Mouse (Mus musculus): ENCODE measurements at regions not wholly inside any gene's neighbourhood (a gene's known extent, or its start where the extent isn't known, plus 50 kb on each side); places are given as distances from the start of the nearest gene placed in this dataset.

- no peak for TF ChIP-seq CTCF (conservative IDR thresholded peaks at IDR 0.05; ENCODE audit: low read length)
- TF ChIP-seq NANOG (IDR thresholded peaks at IDR 0.05; ENCODE audit: borderline replicate concordance, low read length): no peak
- no peak for TF ChIP-seq POU5F1 (IDR thresholded peaks at IDR 0.05; ENCODE audit: borderline replicate concordance, low read length)
Observed at GRCm38 (mm10) chr15:41332451-41332850, 1198.3 kb downstream of the 9330182O14Rik start.

Data from E14TG2a.4 (cell line).